Mouse (Mus musculus) frontal cortex, postnatal 36 days (tissue): Measurements from ENCODE around the gene Mapkap1.
A peak's percentile ranks its signal among the peaks of the same experiment; 100 is the strongest.

Experiments
- DNase-seq, 2 experiments: peaks; one replicate each; pipeline ENCODE4 v3.0.0; 2022; ENCODE audit warnings: low spot score in 2 of 2

The Mapkap1 gene

DNA sequence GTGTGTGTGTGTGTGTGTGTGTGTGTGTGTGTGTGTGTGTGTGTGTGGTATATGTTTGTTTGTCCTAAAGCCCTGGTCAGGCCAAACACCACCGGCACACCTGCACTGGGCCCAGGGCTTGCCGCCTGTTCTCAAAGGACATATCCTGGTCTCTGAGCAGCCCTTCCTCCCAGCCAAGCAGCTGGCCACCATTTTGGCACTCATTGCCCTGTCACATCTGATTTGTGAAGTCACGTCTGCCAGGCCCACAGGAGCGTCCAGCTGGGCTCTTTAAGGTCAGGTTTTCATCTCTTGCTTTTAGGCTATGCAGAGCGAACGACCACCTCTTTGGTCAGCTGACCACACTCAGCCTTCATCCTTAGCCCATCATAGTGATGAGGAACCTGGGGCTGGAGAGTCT, 223.9 kb downstream of the Mapkap1 start:
- no peak for DNase-seq

DNA sequence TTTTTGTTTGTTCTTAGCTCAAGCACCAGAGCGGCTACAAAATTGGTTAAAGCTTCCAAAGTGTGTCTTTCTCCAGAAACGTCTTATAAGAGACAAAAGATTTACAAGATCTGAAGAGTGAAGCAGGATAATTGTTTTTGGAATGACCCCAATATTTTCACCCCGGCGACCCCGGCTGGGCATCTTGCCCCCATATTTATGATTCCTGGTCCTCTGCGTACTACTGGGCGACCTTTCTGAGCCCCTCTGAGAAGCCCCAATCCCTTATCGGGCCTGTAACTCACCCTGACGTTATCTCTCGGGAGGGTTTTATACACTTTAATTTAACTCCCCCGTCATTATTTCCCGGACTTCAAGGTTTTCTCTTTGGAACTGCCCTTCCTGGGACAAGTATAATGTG, 225.5 kb downstream of the Mapkap1 start:
- no peak for DNase-seq

- DNase-seq = no peak
These were observed 228.9 kb downstream of the Mapkap1 start for GRCm38 (mm10) chr2:34635249-34636165.

- DNase-seq = peak; percentile 81 to 88
These were observed 232.5 kb downstream of the Mapkap1 start for GRCm38 (mm10) chr2:34638955-34639650.

DNA sequence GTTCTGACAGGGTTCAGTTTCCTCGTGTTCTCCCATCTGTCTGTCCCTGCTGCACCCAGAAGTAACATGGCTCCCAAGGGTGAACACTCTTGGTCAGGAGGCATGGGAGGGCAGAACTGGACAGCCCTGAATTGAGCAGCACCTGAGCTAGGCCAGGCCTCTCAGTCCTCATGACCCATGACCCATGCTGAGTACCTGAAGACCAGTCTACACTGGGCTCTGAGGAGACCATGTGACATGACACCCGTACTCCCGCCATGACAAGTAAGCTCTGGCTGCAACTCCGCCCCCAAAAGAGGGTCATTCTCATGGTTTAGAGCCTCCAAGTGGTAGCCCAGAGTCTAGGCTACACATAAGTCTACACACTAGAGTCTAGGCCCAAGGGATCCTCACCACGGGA, 233.2 kb downstream of the Mapkap1 start:
- DNase-seq = no peak

DNA sequence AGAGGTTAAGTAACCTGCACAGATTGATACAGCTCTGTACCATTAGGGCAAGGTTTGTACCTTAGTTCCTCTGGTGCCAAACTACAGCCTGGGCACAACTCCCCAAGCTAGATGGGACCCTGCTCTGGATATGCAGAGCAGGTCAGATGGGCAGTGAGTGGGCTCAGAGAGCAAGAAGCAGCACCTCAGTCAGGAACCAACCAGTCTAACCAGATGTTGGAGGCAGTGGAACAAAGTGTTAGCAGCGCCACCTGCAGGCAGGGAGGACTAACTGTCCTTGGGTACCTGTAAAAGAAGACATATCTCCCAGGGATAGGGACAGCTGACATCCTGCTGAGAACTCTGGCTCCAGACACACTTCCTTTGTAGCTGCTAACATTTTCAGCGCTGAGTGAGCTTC, 235.8 kb downstream of the Mapkap1 start:
- DNase-seq = no peak

DNA sequence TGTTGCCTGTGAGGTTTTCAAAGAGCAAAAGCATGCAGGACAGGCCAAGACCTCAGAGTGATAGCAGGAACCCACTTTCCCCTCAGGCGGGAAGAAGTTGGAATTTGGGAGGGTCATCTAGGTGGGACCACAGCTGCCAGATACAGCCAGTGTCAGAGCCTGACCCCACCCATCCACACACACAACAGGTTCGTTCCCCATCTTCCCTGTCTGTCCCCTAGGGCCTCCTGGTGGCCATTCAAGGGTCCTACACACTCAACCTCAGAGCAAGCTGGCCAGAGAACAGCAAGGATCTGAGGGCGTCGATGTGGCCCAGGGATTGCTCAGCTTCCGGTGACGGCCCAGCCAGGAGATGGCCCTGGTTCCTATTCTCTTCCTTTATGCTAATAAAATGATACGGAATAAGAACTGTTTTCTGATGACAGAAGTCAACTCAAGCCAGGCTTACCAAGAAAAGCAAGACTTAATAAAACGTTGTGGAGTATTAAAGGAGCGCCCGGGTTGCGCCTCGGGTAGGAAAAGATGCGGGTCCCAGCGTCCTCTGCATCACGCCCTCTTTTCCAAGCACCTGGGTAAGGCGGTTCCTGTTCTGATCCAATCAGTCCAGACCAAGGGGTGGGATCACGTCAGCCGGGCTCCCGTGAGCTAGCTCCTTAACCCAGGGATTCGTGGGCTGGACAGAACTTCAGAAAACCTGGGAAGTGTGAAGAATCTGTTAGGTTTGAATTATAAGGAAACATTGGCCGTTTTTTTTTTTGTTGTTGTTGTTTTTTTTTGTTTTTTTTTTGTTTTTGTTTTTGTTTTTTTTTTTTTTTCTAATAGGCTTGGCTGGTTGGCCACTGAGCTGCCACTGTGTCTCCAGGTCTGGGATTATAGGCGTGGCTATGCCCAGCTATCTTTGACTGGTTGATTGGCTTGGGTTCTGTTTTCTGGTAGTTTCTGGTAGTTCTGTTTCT, 238.3 kb downstream of the Mapkap1 start:
- DNase-seq = no peak

DNA sequence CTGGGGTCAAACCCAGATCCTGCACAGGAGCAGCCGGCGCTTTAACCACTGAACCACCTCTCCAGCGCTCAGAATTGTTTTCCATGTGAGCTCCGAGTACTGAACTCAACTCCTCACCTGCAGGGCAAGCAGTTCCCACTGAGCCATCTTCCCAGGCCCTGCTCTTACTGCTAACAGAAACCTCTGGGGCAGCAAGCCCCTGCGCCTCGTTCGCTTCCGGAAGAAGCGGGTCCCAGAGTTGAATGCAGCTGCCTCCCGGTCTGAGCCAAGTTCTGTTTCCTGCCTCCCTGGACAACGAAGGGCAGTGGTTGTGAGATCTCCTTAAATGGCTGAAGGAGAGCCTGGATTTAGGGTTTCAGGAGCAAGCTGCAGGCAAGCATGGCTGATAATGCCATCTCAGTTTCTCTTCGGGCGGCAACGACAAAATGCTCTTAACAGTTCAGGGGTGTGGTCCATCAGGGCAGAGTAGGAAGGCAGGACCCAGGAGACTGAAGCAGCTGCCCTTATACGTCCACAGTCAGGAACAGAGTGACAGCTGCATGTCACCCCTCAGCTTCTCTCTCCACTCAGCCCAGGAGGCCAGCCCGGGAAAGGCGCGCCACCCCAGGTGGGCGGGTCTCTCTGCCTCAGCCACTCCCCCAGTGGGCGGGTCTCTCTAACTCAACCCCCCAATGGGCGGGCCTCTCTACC, 239.4 kb downstream of the Mapkap1 start:
- no peak for DNase-seq

DNA sequence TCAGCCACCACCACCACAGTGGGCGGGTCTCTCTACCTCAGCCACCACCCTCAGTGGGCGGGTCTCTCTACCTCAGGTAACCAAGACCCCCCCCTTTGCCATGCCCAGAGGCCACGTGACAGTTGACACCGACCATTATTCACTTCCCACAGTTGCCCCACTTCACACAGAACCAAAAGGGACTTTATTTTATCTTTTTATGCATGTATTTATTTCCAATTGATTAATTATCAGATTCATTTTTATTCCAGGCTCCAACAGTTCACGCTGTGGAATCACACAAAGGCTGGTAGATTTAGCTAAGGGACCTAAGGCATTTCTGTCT, 239.9 kb downstream of the Mapkap1 start:
- no peak for DNase-seq

GRCm38 (mm10) chr2:34647410-34647809, 240.8 kb downstream of the Mapkap1 start:
- DNase-seq = no peak

GRCm38 (mm10) chr2:34667820-34668219, 261.2 kb downstream of the Mapkap1 start:
- no peak for DNase-seq

GRCm38 (mm10) chr2:34668440-34669191, 262.0 kb downstream of the Mapkap1 start:
- no peak for DNase-seq

DNA sequence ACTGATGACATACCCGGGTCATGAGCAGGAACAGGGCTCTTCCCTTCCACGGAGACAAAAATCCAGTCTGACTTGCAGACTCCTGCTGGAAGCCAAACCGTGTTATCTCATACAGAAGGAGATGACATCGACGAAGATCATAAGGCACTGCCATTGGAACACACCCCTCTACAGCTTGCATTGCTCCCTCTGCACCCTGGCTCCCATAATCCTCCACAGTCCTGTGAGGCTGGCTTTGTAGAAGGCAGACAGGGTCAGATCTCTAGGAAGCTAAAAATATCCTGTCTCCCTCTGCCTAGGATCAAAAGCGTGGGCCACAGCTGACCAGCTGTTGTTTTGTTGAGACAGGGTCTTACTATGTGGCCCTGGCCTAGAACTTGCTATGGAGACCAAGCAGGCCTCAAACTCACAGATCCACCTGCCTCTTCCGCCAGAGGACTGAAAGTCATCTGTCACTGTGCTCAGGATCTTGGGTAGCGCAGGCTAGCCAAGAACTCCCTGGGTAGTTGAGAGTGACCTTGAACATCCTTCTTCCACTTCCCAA, 262.7 kb downstream of the Mapkap1 start:
- no peak for DNase-seq

GRCm38 (mm10) chr2:34670470-34670869, 263.9 kb downstream of the Mapkap1 start:
- no peak for DNase-seq

DNA sequence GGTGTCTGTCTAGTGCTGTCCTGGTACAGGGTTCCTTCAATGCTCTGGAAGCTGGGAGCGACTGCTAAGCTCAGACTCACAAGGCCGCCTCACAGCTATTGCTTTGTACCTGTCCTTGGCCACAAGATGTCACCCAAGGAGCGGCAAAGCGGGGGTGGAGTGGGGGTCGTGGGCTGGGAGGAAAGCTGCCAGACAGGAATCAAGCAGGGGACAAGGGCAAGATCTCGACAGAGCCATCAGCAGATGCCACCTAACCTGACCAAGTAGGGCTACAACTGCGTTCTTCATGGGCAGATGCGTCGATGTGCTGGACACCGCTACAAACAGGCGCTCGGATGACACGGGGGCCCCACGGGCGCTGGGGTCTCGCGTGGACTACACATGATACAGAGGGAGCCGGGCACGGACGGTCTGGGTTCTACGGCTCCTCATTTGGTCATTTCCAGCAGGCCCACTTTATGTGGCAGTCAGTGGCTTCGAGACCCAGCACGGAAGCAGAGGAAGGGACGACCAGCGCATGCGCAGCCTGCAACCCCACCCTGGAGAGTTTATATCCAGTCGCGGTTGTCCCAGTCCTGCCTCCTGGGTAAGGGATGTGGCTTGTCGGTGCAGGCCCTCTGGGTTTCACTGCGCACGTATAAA, 264.9 kb downstream of the Mapkap1 start:
- peak; percentile 38 to 42 for DNase-seq

GRCm38 (mm10) chr2:34673846-34674245, 267.3 kb downstream of the Mapkap1 start:
- DNase-seq = no peak
